Mouse (Mus musculus): Measurements from ENCODE around the gene Fndc7. TPM values are rescaled to one million over a fixed set of nuclear protein-coding genes. Genes with fewer than 3 reads are reported as not detected.

The Fndc7 gene
- polyA plus RNA-seq, 1 experiment, result 0.26 TPM

- Histone ChIP-seq H3ac (ENCODE audit: control insufficient read depth, insufficient read length) (no peak overlapping the region), H3K36me3 (ENCODE audit: control insufficient read depth, insufficient read depth) (no peaks in the 10 kb centered on the region), H3K79me2 (ENCODE audit: control insufficient read depth, insufficient read depth) (no peaks in the 10 kb centered on the region), H3K4me2 (ENCODE audit: low read depth) (peak overlapping the region; percentile 85), H3K27me3 (ENCODE audit: control insufficient read depth, insufficient read depth, insufficient read length) (no peaks in the 10 kb centered on the region), H3K4me3 (no peak overlapping the region)
- TF ChIP-seq POLR2AphosphoS2 (IDR thresholded peaks at IDR 0.05; ENCODE audit: insufficient read length, low read depth) (no peak), SRF (IDR thresholded peaks at IDR 0.05; ENCODE audit: control insufficient read depth, insufficient read length, low read depth) (no peak), POLR2A (IDR thresholded peaks at IDR 0.05; ENCODE audit: insufficient read length, low read depth) (no peak), TCF12 (IDR thresholded peaks at IDR 0.05; ENCODE audit: insufficient read depth, poor library complexity, severe bottlenecking) (no peak), TCF3 (IDR thresholded peaks at IDR 0.05; ENCODE audit: insufficient read length, low read depth) (no peak), E2F4 (IDR thresholded peaks at IDR 0.05; ENCODE audit: insufficient read depth) (no peak), REST (IDR thresholded peaks at IDR 0.05; ENCODE audit: insufficient read depth, insufficient read length) (no peak), USF1 (IDR thresholded peaks at IDR 0.05; ENCODE audit: low read depth) (no peak), MYOG (IDR thresholded peaks at IDR 0.05; ENCODE audit: control insufficient read depth in 1 of 3, insufficient read depth in 1 of 3, insufficient read length in 2 of 3, low read depth in 2 of 3) (no peak), MYOD1 (IDR thresholded peaks at IDR 0.05; ENCODE audit: control insufficient read depth in 1 of 3, insufficient read length in 2 of 3, low read depth in 2 of 3) (no peak), MAX (IDR thresholded peaks at IDR 0.05; ENCODE audit: low read depth) (no peak)
Measured at GRCm38 (mm10) chr3:108879836-108880435, 9.9 kb downstream of the Fndc7 start.

GRCm38 (mm10) chr3:108879129-108879528, 10.7 kb downstream of the Fndc7 start:
- Histone ChIP-seq H3K27me3 (ENCODE audit: control insufficient read depth, insufficient read depth, insufficient read length) (no peaks in the 10 kb centered on the region), H3ac (ENCODE audit: control insufficient read depth, insufficient read length) (no peak overlapping the region), H3K4me3 (no peak overlapping the region), H3K36me3 (ENCODE audit: control insufficient read depth, insufficient read depth) (no peaks in the 10 kb centered on the region), H3K4me2 (ENCODE audit: low read depth) (no peak overlapping the region), H3K79me2 (ENCODE audit: control insufficient read depth, insufficient read depth) (no peaks in the 10 kb centered on the region)
- no peak for TF ChIP-seq MYOG (IDR thresholded peaks at IDR 0.05; ENCODE audit: control insufficient read depth in 1 of 3, insufficient read depth in 1 of 3, insufficient read length in 2 of 3, low read depth in 2 of 3)
- TF ChIP-seq REST (IDR thresholded peaks at IDR 0.05; ENCODE audit: insufficient read depth, insufficient read length), result no peak
- TF ChIP-seq SRF (IDR thresholded peaks at IDR 0.05; ENCODE audit: control insufficient read depth, insufficient read length, low read depth), result no peak
- TF ChIP-seq MAX (IDR thresholded peaks at IDR 0.05; ENCODE audit: low read depth), result no peak
- no peak for TF ChIP-seq E2F4 (IDR thresholded peaks at IDR 0.05; ENCODE audit: insufficient read depth)
- no peak for TF ChIP-seq POLR2A (IDR thresholded peaks at IDR 0.05; ENCODE audit: insufficient read length, low read depth)
- no peak for TF ChIP-seq MYOD1 (IDR thresholded peaks at IDR 0.05; ENCODE audit: control insufficient read depth in 1 of 3, insufficient read length in 2 of 3, low read depth in 2 of 3)
- no peak for TF ChIP-seq POLR2AphosphoS2 (IDR thresholded peaks at IDR 0.05; ENCODE audit: insufficient read length, low read depth)
- TF ChIP-seq TCF12 (IDR thresholded peaks at IDR 0.05; ENCODE audit: insufficient read depth, poor library complexity, severe bottlenecking), result no peak
- no peak for TF ChIP-seq USF1 (IDR thresholded peaks at IDR 0.05; ENCODE audit: low read depth)
- TF ChIP-seq CEBPB (IDR thresholded peaks at IDR 0.05; ENCODE audit: insufficient read depth, poor library complexity, severe bottlenecking), result no peak
- no peak for TF ChIP-seq TCF3 (IDR thresholded peaks at IDR 0.05; ENCODE audit: insufficient read length, low read depth)

GRCm38 (mm10) chr3:108870631-108871030, 19.2 kb downstream of the Fndc7 start:
- Histone ChIP-seq H3ac (ENCODE audit: control insufficient read depth, insufficient read length) (no peak overlapping the region), H3K36me3 (ENCODE audit: control insufficient read depth, insufficient read depth) (no peaks in the 10 kb centered on the region), H3K4me2 (ENCODE audit: low read depth) (no peak overlapping the region), H3K79me2 (ENCODE audit: control insufficient read depth, insufficient read depth) (no peaks in the 10 kb centered on the region), H3K27me3 (ENCODE audit: control insufficient read depth, insufficient read depth, insufficient read length) (no peaks in the 10 kb centered on the region), H3K4me3 (no peak overlapping the region)
- TF ChIP-seq POLR2AphosphoS2 (IDR thresholded peaks at IDR 0.05; ENCODE audit: insufficient read length, low read depth), result no peak
- no peak for TF ChIP-seq POLR2A (IDR thresholded peaks at IDR 0.05; ENCODE audit: insufficient read length, low read depth)
- no peak for TF ChIP-seq USF1 (IDR thresholded peaks at IDR 0.05; ENCODE audit: low read depth)
- no peak for TF ChIP-seq CEBPB (IDR thresholded peaks at IDR 0.05; ENCODE audit: insufficient read depth, poor library complexity, severe bottlenecking)
- no peak for TF ChIP-seq TCF12 (IDR thresholded peaks at IDR 0.05; ENCODE audit: insufficient read depth, poor library complexity, severe bottlenecking)
- TF ChIP-seq TCF3 (IDR thresholded peaks at IDR 0.05; ENCODE audit: insufficient read length, low read depth), result no peak
- no peak for TF ChIP-seq MYOD1 (IDR thresholded peaks at IDR 0.05; ENCODE audit: control insufficient read depth in 1 of 3, insufficient read length in 2 of 3, low read depth in 2 of 3)
- no peak for TF ChIP-seq SRF (IDR thresholded peaks at IDR 0.05; ENCODE audit: control insufficient read depth, insufficient read length, low read depth)
- no peak for TF ChIP-seq MAX (IDR thresholded peaks at IDR 0.05; ENCODE audit: low read depth)
- TF ChIP-seq REST (IDR thresholded peaks at IDR 0.05; ENCODE audit: insufficient read depth, insufficient read length), result no peak
- no peak for TF ChIP-seq MYOG (IDR thresholded peaks at IDR 0.05; ENCODE audit: control insufficient read depth in 1 of 3, insufficient read depth in 1 of 3, insufficient read length in 2 of 3, low read depth in 2 of 3)
- no peak for TF ChIP-seq E2F4 (IDR thresholded peaks at IDR 0.05; ENCODE audit: insufficient read depth)

- Histone ChIP-seq H3K79me2 (ENCODE audit: control insufficient read depth, insufficient read depth) (no peaks in the 10 kb centered on the region), H3K4me3 (no peak overlapping the region), H3ac (ENCODE audit: control insufficient read depth, insufficient read length) (no peak overlapping the region), H3K27me3 (ENCODE audit: control insufficient read depth, insufficient read depth, insufficient read length) (no peaks in the 10 kb centered on the region), H3K36me3 (ENCODE audit: control insufficient read depth, insufficient read depth) (no peaks in the 10 kb centered on the region), H3K4me2 (ENCODE audit: low read depth) (no peak overlapping the region)
- TF ChIP-seq MYOD1 (IDR thresholded peaks at IDR 0.05; ENCODE audit: control insufficient read depth in 1 of 3, insufficient read length in 2 of 3, low read depth in 2 of 3), result no peak
- TF ChIP-seq E2F4 (IDR thresholded peaks at IDR 0.05; ENCODE audit: insufficient read depth), result no peak
- TF ChIP-seq USF1 (IDR thresholded peaks at IDR 0.05; ENCODE audit: low read depth), result no peak
- no peak for TF ChIP-seq MAX (IDR thresholded peaks at IDR 0.05; ENCODE audit: low read depth)
- TF ChIP-seq TCF12 (IDR thresholded peaks at IDR 0.05; ENCODE audit: insufficient read depth, poor library complexity, severe bottlenecking), result no peak
- TF ChIP-seq POLR2AphosphoS2 (IDR thresholded peaks at IDR 0.05; ENCODE audit: insufficient read length, low read depth), result no peak
- TF ChIP-seq TCF3 (IDR thresholded peaks at IDR 0.05; ENCODE audit: insufficient read length, low read depth), result no peak
- no peak for TF ChIP-seq SRF (IDR thresholded peaks at IDR 0.05; ENCODE audit: control insufficient read depth, insufficient read length, low read depth)
- no peak for TF ChIP-seq REST (IDR thresholded peaks at IDR 0.05; ENCODE audit: insufficient read depth, insufficient read length)
- TF ChIP-seq CEBPB (IDR thresholded peaks at IDR 0.05; ENCODE audit: insufficient read depth, poor library complexity, severe bottlenecking), result no peak
- no peak for TF ChIP-seq MYOG (IDR thresholded peaks at IDR 0.05; ENCODE audit: control insufficient read depth in 1 of 3, insufficient read depth in 1 of 3, insufficient read length in 2 of 3, low read depth in 2 of 3)
- no peak for TF ChIP-seq POLR2A (IDR thresholded peaks at IDR 0.05; ENCODE audit: insufficient read length, low read depth)
Measured at GRCm38 (mm10) chr3:108867449-108867848, 22.4 kb downstream of the Fndc7 start.
